Comparison of ENCODE assay signal across 8 mouse cellular contexts in genomic region chr12:86422166-86422910, GRCm38 (mm10).
A peak's percentile ranks its signal among the peaks of the same experiment; 100 is the strongest.
DNase-seq lines count a peak whose midpoint lies in the region; ATAC-seq and TF ChIP-seq lines count a peak whose summit lies in the region.

No protein-coding gene starts in this region.

- peak overlapping the region; percentile 43 for H3K4me3 ChIP-seq in kidney, embryonic 14.5 days (ENCODE audit: low read length)
- H3K4me3 ChIP-seq in embryonic fibroblast, embryonic 13.5 days (ENCODE audit: insufficient read depth, low read length), result peak overlapping the region; percentile 34
- peak overlapping the region; percentile 40 for H3K4me3 ChIP-seq in intestine, postnatal 0 days (ENCODE audit: low read depth, low read length)
- peak overlapping the region; percentile 44 for H3K4me3 ChIP-seq in neural tube, embryonic 12.5 days

- H3K27ac ChIP-seq in kidney, embryonic 14.5 days (ENCODE audit: low read depth, low read length), result no peak overlapping the region
- H3K27ac ChIP-seq in embryonic fibroblast, embryonic 13.5 days (ENCODE audit: insufficient read depth, low read length), result no peak overlapping the region
- no peak overlapping the region for H3K27ac ChIP-seq in intestine, postnatal 0 days (ENCODE audit: low read depth, low read length)
- H3K27ac ChIP-seq in neural tube, embryonic 12.5 days, result no peak overlapping the region

- no peak for DNase-seq in kidney, adult 8-10 months
- no peak for DNase-seq in yolk sac, embryonic 10.5 days (ENCODE audit: low spot score)
- DNase-seq in gastrocnemius, adult 8-10 months (ENCODE audit: low spot score in 2 of 2), result no peak
- no peak for DNase-seq in adrenal gland, postnatal 25 days

- H3K36me3 ChIP-seq in kidney, embryonic 14.5 days (ENCODE audit: control insufficient read depth, insufficient read depth, low read length), result no peaks in the 10 kb centered on the region
- no peaks in the 10 kb centered on the region for H3K36me3 ChIP-seq in intestine, postnatal 0 days (ENCODE audit: control insufficient read depth, insufficient read depth)
- no peaks in the 10 kb centered on the region for H3K36me3 ChIP-seq in neural tube, embryonic 12.5 days

- peak overlapping the region; percentile 65 for H3K4me2 ChIP-seq in kidney, embryonic 14.5 days (replicated peaks; ENCODE audit: low read depth, low read length)
- H3K4me2 ChIP-seq in intestine, postnatal 0 days (replicated peaks; ENCODE audit: low read depth), result peak overlapping the region; percentile 69
- H3K4me2 ChIP-seq in neural tube, embryonic 12.5 days (replicated peaks), result peak overlapping the region; percentile 78

- H3K9me3 ChIP-seq in kidney, embryonic 14.5 days (ENCODE audit: control insufficient read depth, low read length), result no peaks in the 10 kb centered on the region
- H3K9me3 ChIP-seq in intestine, postnatal 0 days (ENCODE audit: control insufficient read depth), result no peaks in the 10 kb centered on the region
- no peaks in the 10 kb centered on the region for H3K9me3 ChIP-seq in neural tube, embryonic 12.5 days

- WGBS in kidney, embryonic 14.5 days, result 1% methylated on average over 59 of the region's 59 CpGs
- WGBS in intestine, postnatal 0 days, result 3% methylated on average over 59 of the region's 59 CpGs
- WGBS in neural tube, embryonic 12.5 days, result 1% methylated on average over 59 of the region's 59 CpGs

- TF ChIP-seq CTCF in embryonic fibroblast, embryonic 13.5 days (IDR thresholded peaks at IDR 0.05; ENCODE audit: borderline replicate concordance, insufficient read depth, low read length), result no peak
- TF ChIP-seq CTCF in intestine, postnatal 0 days (IDR thresholded peaks at IDR 0.05; ENCODE audit: low read depth), result no peak

- 0 out of 2 replicates have a peak, but pooled peaks cover 4% of the 10 kb centered on the region for H3K4me1 ChIP-seq in kidney, embryonic 14.5 days (ENCODE audit: control insufficient read depth, insufficient read depth, low read length)
- no peaks in the 10 kb centered on the region for H3K4me1 ChIP-seq in embryonic fibroblast, embryonic 13.5 days (ENCODE audit: control insufficient read depth, insufficient read depth, low read length)
- 0 out of 2 replicates have a peak, but pooled peaks cover 5% of the 10 kb centered on the region for H3K4me1 ChIP-seq in intestine, postnatal 0 days (replicated peaks; ENCODE audit: control insufficient read depth, insufficient read depth, low read length)
- peaks cover 24% of the 10 kb centered on the region for H3K4me1 ChIP-seq in neural tube, embryonic 12.5 days

- H3K9ac ChIP-seq in kidney, embryonic 14.5 days (ENCODE audit: low read depth, low read length), result no peak overlapping the region
- H3K9ac ChIP-seq in intestine, postnatal 0 days (ENCODE audit: low read depth, low read length), result no peak overlapping the region
- H3K9ac ChIP-seq in neural tube, embryonic 12.5 days, result peak overlapping the region; percentile 38; the same call in 1 of the 2 replicates

- peaks cover 80% of the 10 kb centered on the region for H3K27me3 ChIP-seq in kidney, embryonic 14.5 days (ENCODE audit: control insufficient read depth, insufficient read depth, low read length)
- H3K27me3 ChIP-seq in intestine, postnatal 0 days (replicated peaks; ENCODE audit: control insufficient read depth, insufficient read depth, low read length), result peaks cover 64% of the 10 kb centered on the region
- H3K27me3 ChIP-seq in neural tube, embryonic 12.5 days (replicated peaks), result peaks cover 77% of the 10 kb centered on the region

- TF ChIP-seq POLR2A in embryonic fibroblast, embryonic 13.5 days (IDR thresholded peaks at IDR 0.05; ENCODE audit: low read depth, low read length), result no peak

- no peak for ATAC-seq in kidney, embryonic 14.5 days (ENCODE audit: low FRiP score, low TSS enrichment)
- no peak for ATAC-seq in intestine, postnatal 0 days
- no peak for ATAC-seq in neural tube, embryonic 12.5 days (ENCODE audit: low FRiP score, low read depth)
